Mouse (Mus musculus): ENCODE data around the gene P4ha2.
"Not testable (repeated sequence)": the region's sequence is repeated elsewhere in the genome, so short reads cannot be mapped to it uniquely, and the experiment has no call there.

Gene P4ha2

DNA sequence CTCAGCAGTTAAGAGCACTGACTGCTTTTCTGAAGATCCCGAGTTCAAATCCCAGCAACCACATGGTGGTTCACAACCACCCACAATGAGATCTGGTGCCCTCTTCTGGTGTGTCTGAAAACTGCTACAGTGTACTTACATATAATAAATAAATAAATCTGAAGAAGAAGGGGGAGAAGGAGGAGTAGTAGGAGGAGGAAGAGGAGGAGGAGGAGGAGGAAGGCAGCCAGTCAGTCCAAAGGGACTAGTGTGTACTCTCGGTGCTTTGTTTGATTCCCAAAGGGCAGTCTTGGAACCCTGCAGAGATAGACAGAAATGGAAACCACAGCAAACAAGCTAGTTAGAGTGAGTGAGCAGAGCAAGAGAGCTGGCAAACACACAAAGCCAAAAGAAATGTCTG, 40.3 kb downstream of the P4ha2 start:
- not testable (repeated sequence) for DNase-seq (ENCODE audit: low spot score in 2 of 2)

DNA sequence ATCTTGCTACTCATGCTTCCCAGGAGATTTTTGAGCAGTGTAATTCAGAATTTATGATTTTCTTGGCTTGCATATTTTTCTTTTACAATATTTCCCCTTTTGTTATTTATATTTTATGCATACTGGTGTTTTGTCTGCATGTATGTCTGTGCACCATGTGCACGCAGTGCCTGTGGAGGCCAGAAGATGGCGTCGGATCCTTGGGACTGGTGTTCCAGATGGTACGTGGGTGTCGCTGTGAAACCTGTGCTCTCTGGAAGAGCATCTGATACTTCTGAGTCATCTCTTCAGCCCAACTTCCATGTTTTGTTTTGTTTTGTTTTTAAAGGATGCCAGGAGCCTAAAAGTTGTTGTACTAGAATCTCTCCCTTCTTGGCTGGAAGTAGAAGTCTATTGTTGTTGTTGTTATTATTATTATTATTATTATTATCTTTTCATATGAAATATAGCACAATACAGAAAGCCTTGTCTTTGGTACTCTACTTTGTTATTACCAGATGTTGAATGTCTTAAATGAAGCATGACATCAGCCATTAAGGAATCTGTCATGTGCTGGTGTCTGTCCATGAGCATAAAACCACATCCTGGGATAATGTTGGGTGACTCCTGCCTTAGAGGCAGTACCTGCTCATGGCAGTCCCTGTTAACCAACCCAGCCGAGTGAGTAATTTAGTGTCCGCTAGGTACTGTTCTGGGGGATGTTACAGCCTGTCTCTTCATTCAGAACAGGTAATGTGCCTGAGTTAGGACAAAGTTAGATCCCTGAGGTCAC, 41.5 kb downstream of the P4ha2 start:
- no peak for DNase-seq (ENCODE audit: low spot score in 2 of 2)

DNA sequence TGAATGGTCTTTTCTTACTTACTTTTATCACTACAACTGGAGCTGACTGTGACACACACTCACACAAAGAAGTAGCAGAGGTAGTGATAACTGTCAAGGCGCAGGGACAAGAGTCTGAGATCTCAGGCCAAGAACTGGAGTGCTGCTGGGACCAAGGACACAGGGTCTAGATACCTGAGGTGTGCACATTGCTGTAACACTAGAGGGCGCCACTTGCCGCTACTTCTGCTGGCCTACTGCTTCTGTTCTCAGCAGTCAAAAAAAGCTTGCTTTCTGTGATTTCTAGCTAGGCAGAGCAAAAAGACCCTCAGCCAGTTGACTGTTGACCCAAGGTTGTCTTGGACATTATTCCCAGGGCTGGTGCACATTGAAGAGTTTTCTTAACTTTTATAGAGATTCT, 45.0 kb downstream of the P4ha2 start:
- peak; percentile 44 to 60 for DNase-seq (ENCODE audit: low spot score in 2 of 2)

DNA sequence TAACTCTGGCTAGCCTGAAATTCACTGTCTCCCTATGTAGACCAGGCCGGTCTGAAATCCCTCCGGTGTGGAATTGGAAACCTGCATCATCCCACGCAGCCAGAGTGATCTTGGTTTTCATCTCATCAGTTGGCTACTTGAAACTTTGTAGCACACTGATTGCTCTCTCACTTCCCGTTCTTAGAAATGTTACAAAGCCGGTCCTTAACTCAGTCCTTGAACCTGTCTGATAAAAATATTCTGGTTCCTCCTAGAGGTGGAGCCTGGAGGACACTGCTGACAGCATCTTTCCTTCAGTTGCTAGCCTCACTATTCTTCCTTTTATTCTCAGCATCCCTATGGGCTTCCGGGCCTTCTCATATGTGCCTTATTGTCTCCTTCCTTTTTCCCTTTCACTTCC, 46.1 kb downstream of the P4ha2 start:
- no peak for DNase-seq (ENCODE audit: low spot score in 2 of 2)

DNA sequence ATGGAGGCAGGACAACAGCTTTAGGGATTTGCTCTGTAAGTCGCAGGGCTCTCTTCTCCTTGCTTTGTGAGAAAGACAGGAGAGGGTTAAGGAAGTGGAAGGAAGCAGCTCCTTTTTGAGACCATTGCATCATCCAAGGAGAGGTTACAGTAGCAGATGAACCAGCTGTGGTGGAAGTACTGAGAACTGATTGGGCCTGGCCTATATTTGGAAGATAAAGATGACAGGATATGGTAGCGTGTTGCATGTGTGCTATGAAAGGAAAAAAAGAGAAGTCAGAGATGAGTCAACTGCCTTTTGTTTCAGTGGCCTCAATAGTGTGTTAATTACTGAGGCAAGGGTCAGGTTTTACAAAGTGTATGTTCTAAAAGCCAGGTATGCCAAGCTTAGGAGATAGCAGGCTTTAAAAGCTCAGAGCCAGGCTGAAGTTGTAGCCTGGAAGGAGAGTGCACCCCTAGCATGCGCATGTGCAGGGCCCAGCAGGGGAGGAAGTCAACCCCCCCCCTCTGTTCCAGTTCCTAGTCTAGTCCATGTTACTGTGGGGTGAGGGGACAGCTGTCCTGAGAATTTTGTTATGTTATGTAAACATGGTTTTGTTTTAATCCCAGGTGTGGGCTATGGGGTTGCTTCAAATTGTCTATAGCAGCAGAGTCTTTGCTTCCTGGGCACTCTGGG, 50.0 kb downstream of the P4ha2 start:
- DNase-seq (ENCODE audit: low spot score in 2 of 2) = no peak

DNA sequence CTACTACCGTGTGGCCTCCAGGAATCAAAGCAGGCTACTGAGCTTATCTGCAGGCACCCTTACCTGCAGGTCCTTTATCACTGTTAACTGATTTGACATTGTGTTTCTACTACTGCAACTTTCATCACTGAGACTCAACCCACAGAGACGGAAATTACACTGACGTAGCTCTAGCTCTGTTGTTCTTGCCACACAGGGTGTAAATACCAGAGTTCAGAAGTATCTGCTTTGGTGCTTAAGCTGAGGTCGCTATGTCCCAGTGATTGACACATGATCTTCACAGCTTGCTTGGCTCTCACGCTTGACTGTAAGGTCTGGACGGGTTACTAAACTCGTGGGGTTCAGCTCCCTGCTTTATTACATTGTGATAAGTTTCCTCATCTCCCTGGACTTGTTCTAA, 51.2 kb downstream of the P4ha2 start:
- DNase-seq (ENCODE audit: low spot score in 2 of 2) = no peak

DNA sequence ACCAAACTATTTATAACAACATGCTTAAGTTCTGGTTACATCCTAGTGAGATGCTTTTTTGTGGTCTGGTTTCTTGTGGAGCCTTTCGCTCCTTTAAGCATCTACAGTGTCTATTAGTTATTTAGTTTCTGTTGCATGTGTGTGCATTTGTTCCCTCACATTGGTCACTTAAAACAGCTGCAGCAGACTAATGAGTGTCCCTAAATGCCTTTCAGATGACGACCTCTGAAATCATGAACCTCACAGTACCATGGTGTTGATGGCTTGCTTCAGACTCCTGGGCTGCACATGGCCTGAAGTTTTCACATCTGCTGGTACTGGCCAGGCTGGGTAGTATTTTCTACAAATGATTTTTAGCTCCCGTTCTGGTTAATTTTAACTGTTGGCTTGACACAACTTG, 53.1 kb downstream of the P4ha2 start:
- DNase-seq (ENCODE audit: low spot score in 2 of 2) = no peak

DNA sequence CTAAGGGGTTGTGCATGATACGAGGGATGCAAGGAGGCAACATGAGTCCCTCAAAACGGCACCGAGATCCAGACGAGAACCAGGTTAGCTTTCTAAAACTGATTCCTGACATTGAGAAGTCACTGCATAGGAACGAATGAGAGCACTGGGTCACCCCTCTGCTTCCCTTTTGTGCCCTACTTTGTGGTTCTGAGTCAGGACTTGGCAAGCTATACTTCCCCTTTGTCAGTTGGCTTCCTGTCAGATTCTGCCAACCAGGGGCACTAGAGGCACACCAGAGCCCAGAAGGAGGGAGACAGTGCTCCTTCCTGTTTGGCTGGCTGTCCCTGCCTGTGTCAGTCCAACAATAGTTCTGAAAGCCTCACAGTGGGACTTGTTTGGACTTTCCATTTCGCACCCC, 56.0 kb downstream of the P4ha2 start:
- no peak for DNase-seq (ENCODE audit: low spot score in 2 of 2)

DNA sequence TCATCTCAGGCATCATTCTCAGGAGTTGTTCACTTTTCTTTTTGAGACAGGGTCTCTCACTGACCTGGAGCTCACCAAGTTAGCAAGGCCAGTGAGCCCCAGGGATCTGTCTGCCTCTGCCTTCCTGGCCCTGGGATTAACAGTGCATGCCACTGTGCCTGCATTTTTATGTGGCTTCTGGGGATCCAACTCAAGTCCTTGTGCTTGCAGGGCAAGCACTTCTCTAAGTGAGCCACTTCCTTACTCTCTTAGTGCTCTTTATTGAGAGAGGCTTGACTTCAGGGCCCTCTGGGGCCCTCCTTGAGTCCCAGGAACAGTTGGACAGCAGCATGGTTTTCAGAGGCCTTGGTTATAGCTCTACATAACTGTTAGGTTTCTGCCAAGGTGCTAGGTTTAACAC, 56.6 kb downstream of the P4ha2 start:
- DNase-seq (ENCODE audit: low spot score in 2 of 2) = no peak

DNA sequence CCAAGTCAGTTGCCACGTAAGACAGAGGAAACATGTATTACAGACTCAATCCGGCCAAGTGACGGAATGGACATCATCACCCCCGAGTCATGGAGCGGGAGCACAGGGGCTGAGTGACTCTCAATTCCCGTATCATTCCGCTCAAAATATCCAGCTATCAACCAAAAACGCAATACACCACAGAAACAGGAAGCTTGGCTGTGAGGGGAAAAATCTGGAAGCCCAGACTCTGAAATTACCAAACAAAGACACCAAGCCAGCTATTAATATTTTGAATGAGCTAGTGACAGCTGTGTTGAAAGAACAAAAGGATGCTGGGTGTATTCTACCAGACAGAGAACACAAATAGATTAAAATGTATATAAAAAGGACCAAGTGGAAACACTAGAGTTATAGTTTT, 57.7 kb downstream of the P4ha2 start:
- DNase-seq (ENCODE audit: low spot score in 2 of 2) = no peak

DNA sequence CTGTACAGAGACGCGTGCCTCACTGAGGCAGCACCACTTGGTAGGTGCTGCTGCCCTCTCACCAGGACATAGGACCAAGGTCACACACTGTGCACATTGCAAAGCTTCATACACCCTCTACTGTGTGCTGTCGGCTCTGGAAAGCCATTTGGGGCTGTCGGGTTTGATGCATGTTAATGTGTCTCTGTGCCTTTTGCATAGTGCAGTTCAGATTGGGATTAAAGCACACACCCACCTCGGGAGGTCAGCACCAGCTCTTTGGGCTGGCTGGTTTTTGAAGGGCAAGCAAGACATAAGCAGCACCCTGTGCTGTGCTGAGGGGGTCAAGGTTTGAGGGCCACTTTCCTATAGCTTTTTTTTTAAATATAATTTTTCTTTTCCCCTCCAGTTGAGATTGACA, 60.5 kb downstream of the P4ha2 start:
- DNase-seq (ENCODE audit: low spot score in 2 of 2) = no peak

DNA sequence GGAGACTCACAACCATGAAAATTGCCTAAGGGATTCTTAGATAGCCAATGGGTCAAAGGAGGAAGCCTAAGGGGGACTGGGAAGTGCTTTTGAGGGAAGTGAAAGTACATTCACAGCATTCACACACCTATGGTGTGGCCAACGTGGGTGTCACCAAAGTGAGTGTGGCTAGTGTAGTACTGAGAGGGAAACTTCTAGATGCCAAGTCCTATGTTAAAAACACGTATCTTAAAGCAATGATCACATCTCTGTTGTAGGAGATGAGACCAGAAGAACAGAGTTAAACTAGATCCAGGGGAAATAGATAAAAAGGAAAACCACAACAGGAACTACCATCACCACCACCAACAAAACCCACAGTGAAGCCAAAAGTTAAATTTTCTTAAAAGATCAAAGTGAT, 61.0 kb downstream of the P4ha2 start:
- no peak for DNase-seq (ENCODE audit: low spot score in 2 of 2)

DNA sequence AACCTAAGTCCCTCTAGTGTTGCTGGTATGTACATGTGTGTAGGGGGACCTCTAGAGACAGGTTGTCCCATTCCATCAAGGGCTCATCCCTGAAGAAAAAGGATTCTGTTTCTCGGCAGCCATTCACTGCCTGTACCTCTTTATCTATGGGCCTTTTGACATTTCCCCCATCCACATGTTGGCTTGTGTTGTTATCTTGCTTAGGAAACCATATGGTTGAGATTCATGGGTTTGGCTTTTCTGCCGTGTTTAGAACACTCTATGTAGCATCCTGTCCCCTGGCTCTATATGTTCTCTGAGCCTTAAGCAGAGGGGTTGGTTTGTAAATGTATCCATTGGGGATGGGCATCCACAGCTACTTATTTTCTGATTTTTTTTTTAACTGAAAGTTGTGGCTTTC, 61.6 kb downstream of the P4ha2 start:
- no peak for DNase-seq (ENCODE audit: low spot score in 2 of 2)

DNA sequence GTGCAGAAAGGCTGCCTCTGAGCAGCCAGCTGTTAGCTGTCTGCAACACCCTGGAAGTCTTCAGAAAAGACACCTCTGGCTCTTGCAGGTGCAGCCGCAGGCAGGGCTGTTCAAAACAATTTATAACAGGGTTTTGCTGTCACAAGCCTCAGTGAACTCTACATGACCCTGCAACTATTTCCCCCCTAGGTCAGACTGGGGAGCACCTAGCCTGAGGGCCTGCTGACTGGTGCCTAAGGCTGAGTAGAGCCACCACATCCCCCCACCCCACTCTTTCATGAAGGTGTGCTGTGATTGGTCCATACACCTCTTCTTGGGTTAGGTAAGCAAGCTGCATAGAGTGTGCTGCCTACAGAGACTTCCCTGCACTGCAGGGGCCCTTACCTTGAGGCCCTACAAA, 63.1 kb downstream of the P4ha2 start:
- DNase-seq (ENCODE audit: low spot score in 2 of 2) = no peak

DNA sequence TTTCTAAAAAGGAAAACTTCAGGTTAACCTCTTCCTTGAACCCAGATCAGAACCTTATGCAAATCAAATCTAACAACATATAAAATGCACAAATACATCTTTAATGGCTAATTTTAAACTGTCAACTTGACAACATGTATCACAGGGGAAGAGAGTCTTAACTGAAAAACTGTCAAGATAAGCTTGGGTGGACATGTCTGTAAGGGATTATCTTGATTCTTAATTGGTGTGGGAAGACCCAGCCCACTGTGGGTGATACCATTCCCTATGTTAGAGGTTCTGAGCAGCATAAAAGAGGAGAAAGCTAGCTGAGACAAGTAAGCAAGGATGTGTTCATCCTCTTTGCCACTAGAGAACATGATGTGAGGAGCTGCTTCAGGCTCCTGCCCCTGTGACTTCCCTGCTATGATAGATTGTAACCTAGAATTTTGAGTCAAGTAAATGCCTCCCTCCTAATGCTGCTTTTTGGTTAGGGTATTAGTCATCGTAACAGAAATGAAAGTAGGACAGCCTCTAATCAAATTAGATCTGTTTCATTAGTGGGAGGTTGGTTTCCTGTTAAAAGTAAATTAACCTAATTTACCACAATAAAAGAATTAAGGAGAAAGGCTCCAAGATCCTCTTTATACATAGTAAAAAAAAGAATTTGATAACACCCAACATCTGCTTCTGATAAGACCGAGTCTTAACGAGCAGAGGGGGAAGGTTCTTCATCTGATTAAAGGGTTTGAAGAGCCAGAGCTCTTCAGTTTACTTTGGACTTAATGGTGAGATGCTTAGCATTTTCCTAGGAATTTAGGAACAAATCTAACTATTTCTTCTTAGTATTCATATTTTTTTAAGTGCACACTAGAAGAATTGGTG, 69.8 kb downstream of the P4ha2 start:
- DNase-seq (ENCODE audit: low spot score in 2 of 2) = no peak

DNA sequence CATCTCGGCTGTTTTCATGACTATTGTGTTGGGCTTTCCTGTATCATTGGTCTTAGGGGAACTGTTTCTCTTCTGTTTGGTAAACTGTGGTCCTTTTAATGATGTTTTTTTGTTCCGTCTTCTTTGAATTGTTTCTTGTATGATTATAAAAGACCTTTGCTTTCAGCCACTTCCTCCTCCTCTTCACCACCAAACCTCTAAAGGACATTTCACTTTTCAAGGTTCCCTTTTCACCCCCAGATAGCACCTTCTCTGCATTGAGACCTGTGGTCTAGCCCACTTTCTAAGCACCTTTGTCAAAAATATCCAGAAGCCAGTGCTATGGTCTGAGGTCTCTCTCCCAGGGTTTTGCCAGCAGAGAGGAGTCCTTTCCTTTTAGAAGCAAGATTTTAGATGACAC, 71.3 kb downstream of the P4ha2 start:
- DNase-seq (ENCODE audit: low spot score in 2 of 2) = no peak

DNA sequence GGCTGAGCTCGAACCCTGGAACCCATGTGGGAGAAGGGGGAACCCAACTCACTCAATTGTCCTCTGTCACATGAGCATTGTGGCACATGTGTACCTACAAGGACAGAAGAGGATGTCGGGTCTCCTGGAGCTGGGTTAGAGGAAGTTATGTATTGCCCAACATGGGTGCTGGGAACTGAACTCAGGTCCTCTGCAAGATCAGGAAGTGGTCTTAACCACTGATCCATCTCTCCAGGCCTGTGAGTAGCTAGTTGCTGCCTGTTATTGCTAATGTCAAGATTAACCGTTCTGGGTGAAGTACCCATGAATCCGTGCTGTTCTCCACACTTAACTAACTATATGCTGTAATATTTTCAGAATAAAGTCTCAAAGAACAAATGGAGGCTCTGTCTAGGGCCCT, 74.3 kb downstream of the P4ha2 start:
- no peak for DNase-seq (ENCODE audit: low spot score in 2 of 2)

DNA sequence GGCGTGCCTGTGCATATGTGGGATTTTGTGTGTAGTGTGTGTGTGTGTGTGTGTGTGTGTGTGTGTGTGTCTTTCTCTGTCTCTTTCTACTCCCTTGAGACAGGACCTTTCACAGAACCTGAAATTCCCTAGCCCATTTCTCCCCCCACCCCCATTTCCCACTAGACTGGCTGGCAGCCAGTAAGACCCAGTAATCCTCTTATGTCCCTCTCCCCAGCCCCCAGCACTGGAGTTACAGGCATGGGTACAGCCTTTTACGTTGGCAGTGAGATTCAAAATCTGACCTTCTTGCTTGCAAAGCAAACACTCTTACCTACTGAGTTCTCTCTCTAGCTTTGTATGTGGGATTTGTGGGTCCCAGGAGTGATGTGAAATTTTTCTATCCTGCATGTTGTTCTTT, 75.0 kb downstream of the P4ha2 start:
- no peak for DNase-seq (ENCODE audit: low spot score in 2 of 2)

Measured in frontal cortex, postnatal 25 days (tissue).